In the genomic region with DNA sequence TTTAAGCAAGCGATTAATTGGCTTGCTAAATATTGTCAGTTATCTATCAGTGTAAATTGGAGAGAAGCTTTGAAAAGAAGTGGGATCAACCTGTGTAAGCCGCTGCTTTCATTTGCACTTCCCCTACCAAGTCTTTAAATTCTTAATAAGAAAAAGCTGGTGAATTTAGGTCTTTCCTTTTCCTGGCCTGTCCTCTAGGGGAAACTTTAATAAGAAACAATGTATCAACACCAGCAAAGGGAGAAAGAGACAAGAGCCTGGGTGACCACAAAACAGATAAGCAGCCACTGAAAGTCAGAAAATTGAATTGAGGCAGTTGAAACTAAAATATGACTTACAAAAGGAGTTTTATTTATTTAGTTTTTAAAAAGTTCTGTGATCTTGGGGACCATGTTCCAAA, we compare ENCODE assay signal across 25 mouse cellular contexts. TPM values are rescaled to one million over a fixed set of nuclear protein-coding genes. Genes with fewer than 3 reads are reported as not detected.
A peak's percentile ranks its signal among the peaks of the same experiment; 100 is the strongest.
DNase-seq lines count a peak whose midpoint lies in the region; ATAC-seq and TF ChIP-seq lines count a peak whose summit lies in the region.
"Had no signal": no experiment of that assay in that cellular context is flagged by ENCODE, and none has a peak within 500 bp of the region (broad histone marks: within the 10 kb centered on the region; RNA-seq: fewer than 3 reads in every experiment).

No protein-coding gene starts in this region.

- WGBS in hindbrain, embryonic 15.5 days: 56% methylated on average over 2 of the region's 2 CpGs
- 74% methylated on average over 2 of the region's 2 CpGs for whole genome bisulfite sequencing in hindbrain, embryonic 12.5 days
- 56% methylated on average over 2 of the region's 2 CpGs for WGBS in midbrain, embryonic 16.5 days
- 62% methylated on average over 2 of the region's 2 CpGs for WGBS in midbrain, embryonic 11.5 days
- WGBS in midbrain, postnatal 0 days: 57% methylated on average over 2 of the region's 2 CpGs

- no peak for TF ChIP-seq POLR2A in MEL (IDR thresholded peaks at IDR 0.05; ENCODE audit: control insufficient read depth in 1 of 2, insufficient read depth in 1 of 2, low read depth in 1 of 2, low read length in 2 of 2, poor library complexity in 1 of 2)

- TF ChIP-seq CTCF in MEL (IDR thresholded peaks at IDR 0.05 in 2 of 3, conservative IDR thresholded peaks at IDR 0.05 in 1 of 3; ENCODE audit: control insufficient read depth in 1 of 3, insufficient read depth in 1 of 3, low read depth in 2 of 3, low read length in 3 of 3, poor library complexity in 1 of 3, severe bottlenecking in 1 of 3): no peak
- peak; percentile 42 for TF ChIP-seq CTCF in midbrain, postnatal 0 days (IDR thresholded peaks at IDR 0.05)

- H3K27ac ChIP-seq in hindbrain, embryonic 15.5 days (replicated peaks): no peak overlapping the region; the same call in 1 of the 2 replicates
- H3K27ac ChIP-seq in hindbrain, embryonic 12.5 days: no peak overlapping the region
- no peak overlapping the region for H3K27ac ChIP-seq in midbrain, embryonic 16.5 days (ENCODE audit: low read length)
- no peak overlapping the region for H3K27ac ChIP-seq in midbrain, embryonic 11.5 days (ENCODE audit: low read depth, low read length)
- H3K27ac ChIP-seq in MEL (ENCODE audit: control insufficient read depth, low read depth, low read length): no peak overlapping the region
- no peak overlapping the region for H3K27ac ChIP-seq in midbrain, postnatal 0 days (ENCODE audit: low read depth, low read length)
- H3K27ac ChIP-seq: embryonic facial prominence, embryonic 15.5 days; forebrain, embryonic 10.5 days; gastrocnemius, adult 2 months; heart, embryonic 13.5 days had no signal

- no peak for DNase-seq in midbrain, embryonic 11.5 days (ENCODE audit: low spot score, missing footprints)
- DNase-seq in MEL (ENCODE audit: low read depth, low spot score): peak; percentile 17
- DNase-seq in midbrain, postnatal 0 days (ENCODE audit: low spot score): peak; percentile 20
- no peak for DNase-seq in kidney, adult 11 months
- no peak for DNase-seq in c-Kit-positive CD71-positive TER-119-positive erythroid progenitor cells, embryonic 14.5 days (ENCODE audit: low spot score)
- DNase-seq: adrenal gland, adult 8-10 months; cerebellum, adult 18-20 months; cerebellum, postnatal 14 days; embryo, embryonic 11 days; gastrocnemius, adult 2 months; gastrocnemius, postnatal 25 days; heart, postnatal 36 days had no signal

- no peak overlapping the region for H3K4me3 ChIP-seq in hindbrain, embryonic 15.5 days
- H3K4me3 ChIP-seq in hindbrain, embryonic 12.5 days: no peak overlapping the region
- H3K4me3 ChIP-seq in midbrain, embryonic 16.5 days (ENCODE audit: low read depth, low read length): no peak overlapping the region
- H3K4me3 ChIP-seq in midbrain, embryonic 11.5 days (ENCODE audit: low read depth, low read length): no peak overlapping the region
- no peak overlapping the region for H3K4me3 ChIP-seq in MEL (ENCODE audit: control insufficient read depth in 1 of 2, insufficient read depth in 1 of 2, low read depth in 2 of 2, low read length in 2 of 2)
- no peak overlapping the region for H3K4me3 ChIP-seq in midbrain, postnatal 0 days (ENCODE audit: low read depth, low read length)
- H3K4me3 ChIP-seq: embryonic facial prominence, embryonic 15.5 days; erythroblast, embryonic 14.5 days; gastrocnemius, adult 2 months; heart, embryonic 13.5 days had no signal

- peaks cover 25% of the 10 kb centered on the region for H3K4me1 ChIP-seq in hindbrain, embryonic 15.5 days (replicated peaks)
- H3K4me1 ChIP-seq in hindbrain, embryonic 12.5 days: peaks cover 15% of the 10 kb centered on the region
- H3K4me1 ChIP-seq in midbrain, embryonic 16.5 days (ENCODE audit: control insufficient read depth, insufficient read depth, low read length): peaks cover 8% of the 10 kb centered on the region
- peaks cover 9% of the 10 kb centered on the region; the same call in 1 of the 2 replicates for H3K4me1 ChIP-seq in midbrain, embryonic 11.5 days (ENCODE audit: control insufficient read depth, insufficient read depth, low read length)
- no peaks in the 10 kb centered on the region for H3K4me1 ChIP-seq in MEL (ENCODE audit: control insufficient read depth in 1 of 2, insufficient read depth in 2 of 2, low read length in 2 of 2)
- H3K4me1 ChIP-seq in midbrain, postnatal 0 days (ENCODE audit: insufficient read depth, low read length): peaks cover 4% of the 10 kb centered on the region

- H3K4me2 ChIP-seq in hindbrain, embryonic 15.5 days: peak overlapping the region; percentile 98
- no peak overlapping the region for H3K4me2 ChIP-seq in hindbrain, embryonic 12.5 days (replicated peaks)
- peak overlapping the region; percentile 100 for H3K4me2 ChIP-seq in midbrain, embryonic 16.5 days (ENCODE audit: low read length)
- H3K4me2 ChIP-seq in midbrain, embryonic 11.5 days: no peak overlapping the region
- H3K4me2 ChIP-seq in midbrain, postnatal 0 days (ENCODE audit: low read depth, low read length, poor library complexity, severe bottlenecking): no peak overlapping the region
- H3K4me2 ChIP-seq: embryonic facial prominence, embryonic 15.5 days; heart, embryonic 13.5 days had no signal

- no peak for TF ChIP-seq EP300 in MEL (IDR thresholded peaks at IDR 0.05; ENCODE audit: low read depth in 1 of 2, low read length in 2 of 2)

- no peak; the same call in none of the 2 replicates for TF ChIP-seq RAD21 in MEL (IDR thresholded peaks at IDR 0.05; ENCODE audit: low read depth, low read length)

- H3K79me2 ChIP-seq in MEL (ENCODE audit: control insufficient read depth, insufficient read depth, low read length, poor library complexity): no peaks in the 10 kb centered on the region

- H3K27me3 ChIP-seq in hindbrain, embryonic 15.5 days: peaks cover 17% of the 10 kb centered on the region
- H3K27me3 ChIP-seq in hindbrain, embryonic 12.5 days: peaks cover 27% of the 10 kb centered on the region
- peaks cover 5% of the 10 kb centered on the region for H3K27me3 ChIP-seq in midbrain, embryonic 16.5 days (ENCODE audit: control insufficient read depth, insufficient read depth, low read depth, low read length)
- peaks cover 30% of the 10 kb centered on the region for H3K27me3 ChIP-seq in midbrain, embryonic 11.5 days (ENCODE audit: control insufficient read depth, insufficient read depth, low read length)
- H3K27me3 ChIP-seq in MEL (ENCODE audit: control insufficient read depth in 1 of 2, insufficient read depth in 2 of 2, low read length in 2 of 2): no peaks in the 10 kb centered on the region
- H3K27me3 ChIP-seq in midbrain, postnatal 0 days (ENCODE audit: insufficient read depth, low read length): peaks cover 10% of the 10 kb centered on the region; the same call in 1 of the 2 replicates

- H3K9me3 ChIP-seq in hindbrain, embryonic 15.5 days: no peaks in the 10 kb centered on the region
- no peaks in the 10 kb centered on the region for H3K9me3 ChIP-seq in hindbrain, embryonic 12.5 days (replicated peaks)
- no peaks in the 10 kb centered on the region for H3K9me3 ChIP-seq in midbrain, embryonic 16.5 days (replicated peaks; ENCODE audit: control insufficient read depth, low read length, poor library complexity, severe bottlenecking)
- H3K9me3 ChIP-seq in midbrain, embryonic 11.5 days (ENCODE audit: control insufficient read depth, low read length): no peaks in the 10 kb centered on the region
- H3K9me3 ChIP-seq in MEL (replicated peaks; ENCODE audit: insufficient read depth, low read length): no peaks in the 10 kb centered on the region
- H3K9me3 ChIP-seq in midbrain, postnatal 0 days (ENCODE audit: low read length): no peaks in the 10 kb centered on the region
- H3K9me3 ChIP-seq: embryonic facial prominence, embryonic 15.5 days; forebrain, embryonic 10.5 days; heart, embryonic 13.5 days; hindbrain, embryonic 13.5 days had no signal

- H3K36me3 ChIP-seq in hindbrain, embryonic 15.5 days: no peaks in the 10 kb centered on the region
- H3K36me3 ChIP-seq in hindbrain, embryonic 12.5 days: no peaks in the 10 kb centered on the region
- no peaks in the 10 kb centered on the region for H3K36me3 ChIP-seq in midbrain, embryonic 16.5 days (ENCODE audit: control insufficient read depth, insufficient read depth, low read length)
- no peaks in the 10 kb centered on the region for H3K36me3 ChIP-seq in midbrain, embryonic 11.5 days (ENCODE audit: control insufficient read depth, insufficient read depth, low read length)
- H3K36me3 ChIP-seq in MEL (ENCODE audit: control insufficient read depth in 1 of 2, insufficient read depth in 2 of 2, low read length in 2 of 2): no peaks in the 10 kb centered on the region
- no peaks in the 10 kb centered on the region for H3K36me3 ChIP-seq in midbrain, postnatal 0 days (ENCODE audit: insufficient read depth, low read length)
- H3K36me3 ChIP-seq: embryonic facial prominence, embryonic 15.5 days; forebrain, embryonic 10.5 days; G1E; heart, embryonic 13.5 days; hindbrain, embryonic 13.5 days had no signal

- ATAC-seq in hindbrain, embryonic 15.5 days (ENCODE audit: low FRiP score, low read depth): no peak
- ATAC-seq in hindbrain, embryonic 12.5 days (ENCODE audit: low FRiP score): no peak
- no peak for ATAC-seq in midbrain, embryonic 16.5 days
- ATAC-seq in midbrain, embryonic 11.5 days (ENCODE audit: low FRiP score): no peak
- ATAC-seq in midbrain, postnatal 0 days (ENCODE audit: low FRiP score): no peak
- ATAC-seq: forebrain, embryonic 14.5 days; intestine, embryonic 16.5 days had no signal

- no peak overlapping the region for H3K9ac ChIP-seq in hindbrain, embryonic 15.5 days
- no peak overlapping the region for H3K9ac ChIP-seq in hindbrain, embryonic 12.5 days
- no peak overlapping the region for H3K9ac ChIP-seq in midbrain, embryonic 16.5 days (ENCODE audit: low read depth, low read length)
- no peak overlapping the region for H3K9ac ChIP-seq in midbrain, embryonic 11.5 days (ENCODE audit: low read length)
- no peak overlapping the region for H3K9ac ChIP-seq in MEL (ENCODE audit: control insufficient read depth, low read depth, low read length, poor library complexity, severe bottlenecking)
- 0 out of 2 replicates have a peak overlapping the region, but pooled peaks have one; percentile 91 for H3K9ac ChIP-seq in midbrain, postnatal 0 days (replicated peaks; ENCODE audit: low read length, poor library complexity, severe bottlenecking)
- H3K9ac ChIP-seq: embryonic facial prominence, embryonic 15.5 days; heart, embryonic 13.5 days had no signal

TF ChIP-seq in MEL, 35 proteins besides CTCF, POLR2A, EP300 and RAD21 (continues in another document):
- TF ChIP-seq TCF12 (IDR thresholded peaks at IDR 0.05; ENCODE audit: low read depth, low read length): no peak
- no peak for TF ChIP-seq CHD2 (IDR thresholded peaks at IDR 0.05; ENCODE audit: low read length)

RNA-seq across cellular contexts. Expression of a gene that starts 4.9 kb away (rescaled TPM):
- 5.1 and 5.3 TPM in 2 replicates for polyA plus RNA-seq in hindbrain, embryonic 15.5 days (2015; fragmentation: Nextera tagmentation; extraction: Ambion mirVana)
- polyA plus RNA-seq in hindbrain, embryonic 12.5 days (2016; fragmentation: Nextera tagmentation; extraction: Ambion mirVana): 3.2 and 4.3 TPM in 2 replicates
- 7.3 and 9.3 TPM in 2 replicates for polyA plus RNA-seq in midbrain, embryonic 16.5 days (2015; fragmentation: Nextera tagmentation; extraction: Ambion mirVana)
- polyA plus RNA-seq in midbrain, embryonic 11.5 days (2014; fragmentation: Nextera tagmentation; extraction: Ambion mirVana): 1.3 and 1.7 TPM in 2 replicates
- total RNA-seq in MEL (2012; rRNA removed): not detected in 2 replicates
- polyA plus RNA-seq in MEL (2012; ENCODE audit: insufficient read depth in 1 of 2, insufficient read length in 2 of 2, low read depth in 1 of 2, low replicate concordance in 2 of 2, missing spikeins in 1 of 2): not detected
- 7.2 and 7.8 TPM in 2 replicates for total RNA-seq in midbrain, postnatal 0 days (2014; rRNA removed)
- polyA plus RNA-seq in midbrain, postnatal 0 days (2015; fragmentation: Nextera tagmentation; extraction: Ambion mirVana): 10.7 TPM in 2 replicates
- total RNA-seq: common myeloid progenitor, adult 5-6 weeks; granulocyte monocyte progenitor cell, adult 5-6 weeks had no signal
- polyA plus RNA-seq: erythroblast, embryonic 14.5 days; G1E had no signal

Comparison
In these comparisons a context has a peak if more than half of its experiments do, and no peak if none do; other contexts are left out.
1. H3K4me2 ChIP-seq: peak in hindbrain, embryonic 15.5 days (single experiment) and midbrain, embryonic 16.5 days (single experiment); none in hindbrain, embryonic 12.5 days (single experiment), midbrain, embryonic 11.5 days (single experiment) and midbrain, postnatal 0 days (single experiment).
2. DNase-seq: peak in MEL (single experiment) and midbrain, postnatal 0 days (single experiment); none in midbrain, embryonic 11.5 days (single experiment), kidney, adult 11 months (single experiment) and c-Kit-positive CD71-positive TER-119-positive erythroid progenitor cells, embryonic 14.5 days (single experiment).